Mouse (Mus musculus): ENCODE results near the gene Rnf128. TPM values are rescaled to one million over a fixed set of nuclear protein-coding genes. Genes with fewer than 3 reads are reported as not detected.

The Rnf128 gene
- polyA plus RNA-seq, 1 experiment: 21.7 TPM

DNA sequence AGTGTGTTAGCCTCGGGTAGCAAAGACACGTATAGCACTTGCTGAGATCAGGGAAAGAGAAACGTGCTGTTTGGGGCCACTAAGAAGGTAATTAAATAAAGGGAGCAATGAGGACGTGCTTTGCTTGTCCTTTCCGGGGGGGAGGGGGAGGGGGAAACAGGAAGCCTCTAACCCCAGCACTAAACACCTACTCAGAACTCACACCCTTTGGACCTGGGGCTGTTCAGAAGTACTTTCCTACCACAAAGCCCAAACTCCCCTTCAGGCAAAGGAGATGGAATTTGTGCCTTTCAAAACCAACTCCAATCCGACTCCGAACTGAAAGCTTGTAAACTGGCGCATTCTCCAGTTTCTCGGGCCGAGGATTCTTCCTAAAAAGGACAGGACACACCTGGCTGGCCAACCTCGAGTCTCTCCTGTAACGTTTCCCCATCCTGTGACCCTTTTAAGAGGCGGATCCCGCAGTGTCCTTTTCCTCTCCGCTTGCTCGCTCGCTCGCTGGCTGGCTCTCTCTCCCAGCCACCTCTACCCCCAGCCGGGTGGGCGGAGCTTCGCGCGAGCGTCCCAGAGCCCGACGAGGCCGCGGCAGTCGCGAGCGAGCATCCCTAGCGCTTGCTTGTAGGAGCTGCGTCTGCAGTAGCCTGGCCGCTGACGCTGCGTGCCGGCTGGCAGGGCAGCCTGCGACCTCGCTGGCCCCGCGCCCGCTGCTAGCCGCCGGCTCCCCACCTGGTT lies 47.1 kb downstream of the Rnf128 start:
- H3K4me1 ChIP-seq (ENCODE audit: control insufficient read depth, insufficient read depth, low read length): peaks cover 1% of the 10 kb centered on the region
- H3K27ac ChIP-seq (ENCODE audit: insufficient read depth, low read length): peak overlapping the region; percentile 91
- peak overlapping the region; percentile 81 for H3K9ac ChIP-seq (ENCODE audit: low read depth, poor library complexity, severe bottlenecking)
- H3K27me3 ChIP-seq (ENCODE audit: control insufficient read depth, insufficient read depth, low read length, poor library complexity, severe bottlenecking): no peaks in the 10 kb centered on the region; the same call in 1 of the 2 replicates
- peak overlapping the region; percentile 98 for H3K4me3 ChIP-seq (ENCODE audit: low read depth, low read length)
- TF ChIP-seq CTCF (IDR thresholded peaks at IDR 0.05; ENCODE audit: low read depth, low read length): no peak
- peak; percentile 17 for TF ChIP-seq POLR2A (IDR thresholded peaks at IDR 0.05; ENCODE audit: insufficient read depth, low read length)
- TF ChIP-seq EP300 (IDR thresholded peaks at IDR 0.05; ENCODE audit: insufficient read depth, low read depth, low read length): no peak
- no peaks in the 10 kb centered on the region for H3K9me3 ChIP-seq (replicated peaks; ENCODE audit: control insufficient read depth, insufficient read depth, low read length, poor library complexity, severe bottlenecking)
- H3K36me3 ChIP-seq (ENCODE audit: control insufficient read depth, insufficient read depth, low read length, poor library complexity, severe bottlenecking): no peaks in the 10 kb centered on the region

DNA sequence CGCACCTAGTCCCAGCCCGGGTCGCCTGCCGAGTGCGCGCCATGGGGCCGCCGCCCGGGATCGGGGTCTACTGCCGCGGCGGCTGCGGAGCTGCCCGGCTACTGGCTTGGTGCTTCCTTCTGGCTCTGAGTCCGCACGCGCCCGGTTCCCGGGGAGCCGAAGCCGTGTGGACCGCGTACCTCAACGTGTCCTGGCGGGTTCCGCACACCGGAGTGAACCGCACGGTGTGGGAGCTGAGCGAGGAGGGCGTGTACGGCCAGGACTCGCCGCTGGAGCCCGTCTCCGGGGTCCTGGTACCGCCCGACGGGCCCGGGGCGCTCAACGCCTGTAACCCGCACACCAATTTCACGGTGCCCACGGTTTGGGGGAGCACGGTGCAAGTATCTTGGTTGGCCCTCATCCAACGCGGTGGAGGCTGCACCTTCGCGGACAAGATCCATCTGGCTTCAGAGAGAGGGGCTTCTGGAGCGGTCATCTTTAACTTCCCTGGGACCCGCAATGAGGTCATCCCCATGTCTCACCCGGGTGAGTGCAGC lies 47.7 kb downstream of the Rnf128 start:
- H3K36me3 ChIP-seq (ENCODE audit: control insufficient read depth, insufficient read depth, low read length, poor library complexity, severe bottlenecking): no peaks in the 10 kb centered on the region
- H3K27ac ChIP-seq (ENCODE audit: insufficient read depth, low read length): no peak overlapping the region
- H3K27me3 ChIP-seq (ENCODE audit: control insufficient read depth, insufficient read depth, low read length, poor library complexity, severe bottlenecking): no peaks in the 10 kb centered on the region; the same call in 1 of the 2 replicates
- peak overlapping the region; percentile 81 for H3K9ac ChIP-seq (ENCODE audit: low read depth, poor library complexity, severe bottlenecking)
- no peaks in the 10 kb centered on the region for H3K9me3 ChIP-seq (replicated peaks; ENCODE audit: control insufficient read depth, insufficient read depth, low read length, poor library complexity, severe bottlenecking)
- H3K4me1 ChIP-seq (ENCODE audit: control insufficient read depth, insufficient read depth, low read length): peaks cover 1% of the 10 kb centered on the region
- TF ChIP-seq POLR2A (IDR thresholded peaks at IDR 0.05; ENCODE audit: insufficient read depth, low read length): no peak
- TF ChIP-seq EP300 (IDR thresholded peaks at IDR 0.05; ENCODE audit: insufficient read depth, low read depth, low read length): no peak
- TF ChIP-seq CTCF (IDR thresholded peaks at IDR 0.05; ENCODE audit: low read depth, low read length): no peak
- H3K4me3 ChIP-seq (ENCODE audit: low read depth, low read length): peak overlapping the region; percentile 98

DNA sequence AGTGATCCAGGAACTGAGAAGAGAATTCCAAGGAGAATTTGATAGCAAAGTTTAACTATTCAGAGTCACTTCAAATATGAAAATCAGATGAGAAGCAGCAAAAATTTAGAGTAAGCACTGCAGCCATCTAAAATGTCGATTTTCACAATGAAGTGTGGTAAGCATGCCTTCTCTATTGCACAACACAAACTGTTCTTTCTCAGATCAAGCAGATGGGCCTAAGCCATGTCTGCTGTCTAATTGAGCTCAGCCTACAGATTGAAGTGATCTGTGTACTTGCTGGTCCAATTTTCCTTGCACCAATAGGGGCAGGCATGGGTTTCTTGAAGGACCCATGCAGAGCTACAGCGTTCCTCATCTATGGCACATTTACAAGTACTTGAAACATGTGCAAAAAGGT lies 51.6 kb downstream of the Rnf128 start:
- Histone ChIP-seq H3K36me3 (ENCODE audit: control insufficient read depth, insufficient read depth, low read length, poor library complexity, severe bottlenecking) (no peaks in the 10 kb centered on the region), H3K9me3 (replicated peaks; ENCODE audit: control insufficient read depth, insufficient read depth, low read length, poor library complexity, severe bottlenecking) (no peaks in the 10 kb centered on the region), H3K27ac (ENCODE audit: insufficient read depth, low read length) (no peak overlapping the region), H3K4me1 (ENCODE audit: control insufficient read depth, insufficient read depth, low read length) (peaks cover 1% of the 10 kb centered on the region), H3K4me3 (ENCODE audit: low read depth, low read length) (no peak overlapping the region), H3K9ac (ENCODE audit: low read depth, poor library complexity, severe bottlenecking) (no peak overlapping the region), H3K27me3 (ENCODE audit: control insufficient read depth, insufficient read depth, low read length, poor library complexity, severe bottlenecking) (no peaks in the 10 kb centered on the region; the same call in 1 of the 2 replicates)
- TF ChIP-seq CTCF (IDR thresholded peaks at IDR 0.05; ENCODE audit: low read depth, low read length): no peak
- no peak for TF ChIP-seq POLR2A (IDR thresholded peaks at IDR 0.05; ENCODE audit: insufficient read depth, low read length)
- no peak for TF ChIP-seq EP300 (IDR thresholded peaks at IDR 0.05; ENCODE audit: insufficient read depth, low read depth, low read length)

DNA sequence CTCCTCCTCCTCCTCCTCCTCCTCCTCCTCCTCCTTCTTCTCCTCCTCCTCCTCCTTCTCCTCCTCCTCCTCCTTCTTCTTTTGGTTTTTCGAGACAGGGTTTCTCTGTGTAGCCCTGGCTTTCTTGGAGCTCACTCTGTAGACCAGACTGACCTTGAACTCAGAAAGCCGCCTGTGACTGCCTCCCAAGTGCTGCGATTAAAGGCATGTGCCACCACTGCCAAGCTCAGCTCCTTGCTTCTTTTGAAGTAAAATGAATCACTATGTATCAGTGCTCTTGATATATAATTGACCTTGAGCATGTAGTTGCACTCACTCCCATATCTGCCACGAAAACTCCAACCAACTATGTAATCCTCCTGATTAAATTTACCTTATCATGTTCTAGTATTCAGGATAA lies 59.0 kb downstream of the Rnf128 start:
- no peak for TF ChIP-seq POLR2A (IDR thresholded peaks at IDR 0.05; ENCODE audit: insufficient read depth, low read length)
- no peak for TF ChIP-seq EP300 (IDR thresholded peaks at IDR 0.05; ENCODE audit: insufficient read depth, low read depth, low read length)
- TF ChIP-seq CTCF (IDR thresholded peaks at IDR 0.05; ENCODE audit: low read depth, low read length): no peak

DNA sequence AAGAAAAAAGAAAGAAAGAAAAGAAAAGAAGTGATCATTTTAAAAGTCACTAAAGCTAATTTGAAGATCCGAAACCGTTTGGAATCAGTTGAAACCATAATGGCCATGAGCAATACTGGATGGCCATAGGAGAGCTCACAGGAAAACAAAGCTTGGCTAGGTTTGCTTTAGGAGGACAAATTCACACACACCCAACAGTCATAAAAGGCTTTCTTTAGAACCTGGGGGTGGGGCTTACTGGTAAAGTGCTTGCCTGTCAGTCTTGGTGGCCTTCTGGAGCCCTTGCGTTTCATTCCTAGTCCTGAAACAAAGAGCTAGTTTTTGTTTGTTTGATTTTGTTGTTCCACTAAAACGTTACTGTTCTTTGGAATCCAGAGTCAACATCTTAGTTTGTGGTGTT lies 71.6 kb downstream of the Rnf128 start:
- H3K9me3 ChIP-seq (replicated peaks; ENCODE audit: control insufficient read depth, insufficient read depth, low read length, poor library complexity, severe bottlenecking): no peaks in the 10 kb centered on the region
- H3K4me1 ChIP-seq (ENCODE audit: control insufficient read depth, insufficient read depth, low read length): no peaks in the 10 kb centered on the region
- no peaks in the 10 kb centered on the region for H3K36me3 ChIP-seq (ENCODE audit: control insufficient read depth, insufficient read depth, low read length, poor library complexity, severe bottlenecking)
- H3K9ac ChIP-seq (ENCODE audit: low read depth, poor library complexity, severe bottlenecking): no peak overlapping the region
- no peak overlapping the region for H3K27ac ChIP-seq (ENCODE audit: insufficient read depth, low read length)
- no peak overlapping the region for H3K4me3 ChIP-seq (ENCODE audit: low read depth, low read length)
- no peaks in the 10 kb centered on the region for H3K27me3 ChIP-seq (ENCODE audit: control insufficient read depth, insufficient read depth, low read length, poor library complexity, severe bottlenecking)
- no peak for TF ChIP-seq POLR2A (IDR thresholded peaks at IDR 0.05; ENCODE audit: insufficient read depth, low read length)
- no peak for TF ChIP-seq CTCF (IDR thresholded peaks at IDR 0.05; ENCODE audit: low read depth, low read length)
- TF ChIP-seq EP300 (IDR thresholded peaks at IDR 0.05; ENCODE audit: insufficient read depth, low read depth, low read length): no peak

More for the DNA sequence above, 59.0 kb downstream of the Rnf128 start:
- H3K9me3 ChIP-seq (replicated peaks; ENCODE audit: control insufficient read depth, insufficient read depth, low read length, poor library complexity, severe bottlenecking): no peaks in the 10 kb centered on the region
- no peak overlapping the region for H3K27ac ChIP-seq (ENCODE audit: insufficient read depth, low read length)
- H3K4me3 ChIP-seq (ENCODE audit: low read depth, low read length): no peak overlapping the region
- H3K27me3 ChIP-seq (ENCODE audit: control insufficient read depth, insufficient read depth, low read length, poor library complexity, severe bottlenecking): no peaks in the 10 kb centered on the region
- no peaks in the 10 kb centered on the region for H3K36me3 ChIP-seq (ENCODE audit: control insufficient read depth, insufficient read depth, low read length, poor library complexity, severe bottlenecking)
- H3K4me1 ChIP-seq (ENCODE audit: control insufficient read depth, insufficient read depth, low read length): no peaks in the 10 kb centered on the region
- no peak overlapping the region for H3K9ac ChIP-seq (ENCODE audit: low read depth, poor library complexity, severe bottlenecking)

DNA sequence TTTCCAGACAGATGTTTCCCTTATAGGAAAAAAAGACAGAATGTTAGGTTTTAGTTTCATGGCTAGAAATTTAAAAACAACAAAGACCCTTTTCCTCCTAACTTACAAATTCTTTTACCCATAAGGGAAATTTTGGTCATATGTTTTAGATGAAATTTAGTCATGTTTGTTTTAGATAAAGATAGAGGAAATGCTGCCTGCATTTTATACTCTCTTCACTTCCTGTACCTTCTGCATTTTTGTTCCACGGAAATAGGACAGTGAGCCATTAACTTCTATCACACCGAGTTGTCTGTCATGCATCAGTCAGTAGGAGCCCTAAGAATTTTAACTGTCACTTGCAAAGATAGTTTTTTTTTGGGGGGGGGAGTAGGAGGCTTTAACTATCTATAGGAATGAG lies 76.6 kb downstream of the Rnf128 start:
- Histone ChIP-seq H3K9me3 (replicated peaks; ENCODE audit: control insufficient read depth, insufficient read depth, low read length, poor library complexity, severe bottlenecking) (no peaks in the 10 kb centered on the region), H3K27me3 (ENCODE audit: control insufficient read depth, insufficient read depth, low read length, poor library complexity, severe bottlenecking) (no peaks in the 10 kb centered on the region), H3K36me3 (ENCODE audit: control insufficient read depth, insufficient read depth, low read length, poor library complexity, severe bottlenecking) (no peaks in the 10 kb centered on the region), H3K4me1 (ENCODE audit: control insufficient read depth, insufficient read depth, low read length) (no peaks in the 10 kb centered on the region), H3K27ac (ENCODE audit: insufficient read depth, low read length) (no peak overlapping the region), H3K4me3 (ENCODE audit: low read depth, low read length) (no peak overlapping the region), H3K9ac (ENCODE audit: low read depth, poor library complexity, severe bottlenecking) (no peak overlapping the region)
- no peak for TF ChIP-seq EP300 (IDR thresholded peaks at IDR 0.05; ENCODE audit: insufficient read depth, low read depth, low read length)
